Mouse (Mus musculus) kidney, postnatal 36 days (tissue): Measurements from ENCODE around the gene Parp6.

Experiments used
- DNase-seq, 2 experiments: peaks; one replicate each; pipeline ENCODE4 v3.0.0; 2021 to 2022; ENCODE audit warnings: mixed read lengths in 2 of 2

Gene Parp6

GRCm38 (mm10) chr9:59656635-59657617 lies 39.8 kb downstream of the Parp6 start:
- DNase-seq, result peak; percentile 66 to 85

- no peak for DNase-seq
These were observed 41.1 kb downstream of the Parp6 start for GRCm38 (mm10) chr9:59658146-59658545.

- DNase-seq, result peak; percentile 82 to 89
These were observed 42.2 kb downstream of the Parp6 start for GRCm38 (mm10) chr9:59659036-59660026.

- DNase-seq, result peak; percentile 61 to 68
These were observed 43.3 kb downstream of the Parp6 start for GRCm38 (mm10) chr9:59660421-59660820.

GRCm38 (mm10) chr9:59661298-59661975 lies 44.4 kb downstream of the Parp6 start:
- DNase-seq, result no peak

- DNase-seq, result no peak
These were observed 46.1 kb downstream of the Parp6 start for GRCm38 (mm10) chr9:59663226-59663625.

GRCm38 (mm10) chr9:59663957-59664356 lies 46.9 kb downstream of the Parp6 start:
- peak; percentile 47 to 73 for DNase-seq

- peak; percentile 55 to 81 for DNase-seq
These were observed 47.7 kb downstream of the Parp6 start for GRCm38 (mm10) chr9:59664664-59665256.

- DNase-seq, result no peak
These were observed 48.9 kb downstream of the Parp6 start for GRCm38 (mm10) chr9:59666016-59666415.

GRCm38 (mm10) chr9:59666813-59667212 lies 49.7 kb downstream of the Parp6 start:
- DNase-seq, result no peak

- no peak for DNase-seq
These were observed 50.2 kb downstream of the Parp6 start for GRCm38 (mm10) chr9:59667250-59667649.

- no peak for DNase-seq
These were observed 50.8 kb downstream of the Parp6 start for GRCm38 (mm10) chr9:59667904-59668303.

- no peak for DNase-seq
These were observed 51.4 kb downstream of the Parp6 start for GRCm38 (mm10) chr9:59668473-59668872.

GRCm38 (mm10) chr9:59669172-59669571 lies 52.1 kb downstream of the Parp6 start:
- no peak for DNase-seq

GRCm38 (mm10) chr9:59672195-59672894 lies 55.3 kb downstream of the Parp6 start:
- no peak for DNase-seq

- no peak for DNase-seq
These were observed 56.3 kb downstream of the Parp6 start for GRCm38 (mm10) chr9:59673427-59673826.

GRCm38 (mm10) chr9:59675598-59675997 lies 58.5 kb downstream of the Parp6 start:
- DNase-seq, result no peak

- peak; percentile 59 to 64 for DNase-seq
These were observed 61.2 kb downstream of the Parp6 start for GRCm38 (mm10) chr9:59678313-59678712.

- peak; percentile 71 to 88 for DNase-seq
These were observed 62.8 kb downstream of the Parp6 start, which contains the start of gene Gramd2 for GRCm38 (mm10) chr9:59679678-59680533. Gene Gramd2, plus strand, starts transcription at chr9:59680144.

- peak in 1 of 2 experiments; percentile 34 for DNase-seq
These were observed 63.4 kb downstream of the Parp6 start for GRCm38 (mm10) chr9:59680534-59680875.
